In the genomic region with DNA sequence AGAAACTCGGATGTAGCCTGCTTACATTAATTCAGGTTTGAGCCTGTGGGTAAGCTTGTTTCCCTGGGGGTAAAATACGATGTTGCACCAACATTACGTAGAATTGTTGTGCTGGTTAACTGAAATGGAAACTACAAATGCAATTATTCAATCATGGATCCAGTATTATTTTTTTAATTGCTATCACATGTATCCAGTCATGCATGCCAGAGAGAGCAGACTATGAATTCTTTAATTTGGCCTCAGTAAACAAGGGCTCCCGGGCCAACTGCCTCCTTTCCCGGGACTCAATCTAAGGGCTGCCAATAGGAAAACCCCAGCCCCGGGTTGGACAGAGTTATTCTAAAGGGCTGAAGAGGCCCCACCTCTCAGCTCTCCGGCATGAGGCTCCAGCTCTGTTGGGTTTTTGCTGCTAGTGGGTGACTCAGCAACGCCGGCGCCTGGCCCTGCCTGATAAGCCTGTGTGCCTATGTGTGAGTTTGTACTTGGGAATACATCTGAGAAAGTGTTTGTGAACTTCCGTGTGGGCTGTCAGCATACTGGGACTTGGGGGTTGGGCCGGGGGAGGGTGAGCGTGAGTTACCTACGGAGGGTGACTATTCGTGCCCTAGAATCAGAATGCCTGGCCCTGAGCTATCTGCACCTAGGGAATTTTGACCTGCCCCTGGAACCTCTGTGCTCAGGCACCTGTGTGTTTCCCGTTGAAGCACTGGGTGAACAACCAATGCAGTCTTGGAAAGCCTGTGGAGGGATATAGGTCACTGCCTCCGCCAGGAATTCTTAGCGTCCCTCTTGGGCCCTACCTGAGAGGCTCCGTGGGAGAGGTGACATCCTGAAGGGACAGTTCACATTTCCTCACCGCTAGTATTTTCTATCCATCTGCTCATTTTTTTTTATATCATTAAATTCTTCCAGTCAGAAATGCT, we compare ENCODE assay signal across 8 mouse cellular contexts. TPM values are rescaled to one million over a fixed set of nuclear protein-coding genes. Genes with fewer than 3 reads are reported as not detected.
DNase-seq lines count a peak whose midpoint lies in the region; ATAC-seq and TF ChIP-seq lines count a peak whose summit lies in the region.

No protein-coding gene starts in this region.

- peak overlapping the region; percentile 7; the same call in 1 of the 2 replicates for H3K4me3 ChIP-seq in heart, postnatal 0 days (ENCODE audit: low read depth, low read length)
- no peak overlapping the region for H3K4me3 ChIP-seq in limb, embryonic 12.5 days (replicated peaks)

- H3K36me3 ChIP-seq in heart, postnatal 0 days (replicated peaks; ENCODE audit: control insufficient read depth, insufficient read depth, low read length): no peaks in the 10 kb centered on the region
- no peaks in the 10 kb centered on the region for H3K36me3 ChIP-seq in limb, embryonic 12.5 days

- H3K27me3 ChIP-seq in heart, postnatal 0 days (ENCODE audit: control insufficient read depth, insufficient read depth, low read length): no peaks in the 10 kb centered on the region
- H3K27me3 ChIP-seq in limb, embryonic 12.5 days: peaks cover 21% of the 10 kb centered on the region

- H3K27ac ChIP-seq in heart, postnatal 0 days (ENCODE audit: low read depth): peak overlapping the region; percentile 80
- peak overlapping the region; percentile 41; the same call in 1 of the 2 replicates for H3K27ac ChIP-seq in limb, embryonic 12.5 days

- H3K9me3 ChIP-seq in heart, postnatal 0 days (replicated peaks; ENCODE audit: control insufficient read depth, low read length): no peaks in the 10 kb centered on the region
- no peaks in the 10 kb centered on the region for H3K9me3 ChIP-seq in limb, embryonic 12.5 days

- H3K4me1 ChIP-seq in heart, postnatal 0 days (ENCODE audit: control insufficient read depth, insufficient read depth): peaks cover 38% of the 10 kb centered on the region
- H3K4me1 ChIP-seq in limb, embryonic 12.5 days (replicated peaks): peaks cover 23% of the 10 kb centered on the region

- H3K4me2 ChIP-seq in heart, postnatal 0 days (ENCODE audit: low read depth, low read length): peak overlapping the region; percentile 42
- no peak overlapping the region for H3K4me2 ChIP-seq in limb, embryonic 12.5 days

- no peak for TF ChIP-seq CTCF in heart, postnatal 0 days (IDR thresholded peaks at IDR 0.05; ENCODE audit: low read depth)

- TF ChIP-seq EP300 in heart, postnatal 0 days (IDR thresholded peaks at IDR 0.05; ENCODE audit: low read depth): peak; percentile 41; the same call in 1 of the 2 replicates

- ATAC-seq in heart, postnatal 0 days (ENCODE audit: insufficient read depth, low read depth): peak; percentile 36
- no peak for ATAC-seq in limb, embryonic 12.5 days (ENCODE audit: insufficient number of reproducible peaks, insufficient read depth, low FRiP score, low TSS enrichment, low read depth)

- intact Hi-C loops in left cerebral cortex, postnatal 4 days (cut with DNase I): loop anchor here (5.0 kb wide), 2 partner anchors 174 to 214 kb away; no protein-coding TSS in a partner anchor

- DNase-seq in left cerebral cortex, adult 18-20 months (ENCODE audit: low spot score in 2 of 2): peak; percentile 52 to 56
- DNase-seq in left cerebral cortex, postnatal 4 days: no peak
- DNase-seq in NIH3T3 (ENCODE audit: low read depth): peak; percentile 69
- peak; percentile 65 for DNase-seq in embryo, embryonic 11 days
- DNase-seq in heart, postnatal 0 days (ENCODE audit: low spot score): peak; percentile 89
- DNase-seq in natural killer cell, adult 2 months (ENCODE audit: low spot score in 2 of 2): peak; percentile 26 to 38
- no peak for DNase-seq in layer of hippocampus, postnatal 14 days (ENCODE audit: low spot score in 2 of 2)

- no peak overlapping the region; the same call in 1 of the 2 replicates for H3K9ac ChIP-seq in heart, postnatal 0 days (replicated peaks; ENCODE audit: low read depth, low read length)
- H3K9ac ChIP-seq in limb, embryonic 12.5 days (replicated peaks): no peak overlapping the region

- WGBS in heart, postnatal 0 days: 14% methylated on average over 20 of the region's 20 CpGs
- 29% methylated on average over 20 of the region's 20 CpGs for WGBS in limb, embryonic 12.5 days

RNA-seq across cellular contexts. Expression of gene Epb41, which starts 1.6 kb away (rescaled TPM):
- 10 to 100 TPM; 39.0 TPM for total RNA-seq in left cerebral cortex, adult 18-20 months (2021)
- 10 to 100 TPM; 70.2 to 77.8 TPM for total RNA-seq in left cerebral cortex, postnatal 4 days (2021)
- total RNA-seq in heart, postnatal 0 days (2014; rRNA removed; ENCODE audit: low replicate concordance): 47.3 and 52.8 TPM in 2 replicates
- 21.2 and 26.6 TPM in 2 replicates for polyA plus RNA-seq in heart, postnatal 0 days (2015; fragmentation: Nextera tagmentation; extraction: Ambion mirVana)
- polyA plus RNA-seq in limb, embryonic 12.5 days (2016; fragmentation: Nextera tagmentation; extraction: Ambion mirVana): 118 and 132 TPM in 2 replicates
- total RNA-seq in layer of hippocampus, postnatal 14 days (2021): 10 to 100 TPM; 28.3 to 31.3 TPM

RNA-seq across cellular contexts. Expression of gene Gm10300, which starts 2.2 kb away (rescaled TPM):
- total RNA-seq in left cerebral cortex, adult 18-20 months (2021): not detected
- total RNA-seq in left cerebral cortex, postnatal 4 days (2021): not detected
- total RNA-seq in heart, postnatal 0 days (2014; rRNA removed; ENCODE audit: low replicate concordance): 1.7 TPM in 1 of 2 replicates, not detected in the other
- 0.18 TPM in 2 replicates for polyA plus RNA-seq in heart, postnatal 0 days (2015; fragmentation: Nextera tagmentation; extraction: Ambion mirVana)
- 0.23 TPM in 1 of 2 replicates, not detected in the other for polyA plus RNA-seq in limb, embryonic 12.5 days (2016; fragmentation: Nextera tagmentation; extraction: Ambion mirVana)
- total RNA-seq in layer of hippocampus, postnatal 14 days (2021): not detected

Comparison
In these comparisons a context has a peak if more than half of its experiments do, and no peak if none do; other contexts are left out.
1. DNase-seq: peak in left cerebral cortex, adult 18-20 months (2 of 2), NIH3T3 (single experiment), embryo, embryonic 11 days (single experiment), heart, postnatal 0 days (single experiment) and natural killer cell, adult 2 months (2 of 2); none in left cerebral cortex, postnatal 4 days (single experiment) and layer of hippocampus, postnatal 14 days (0 of 2).